Mouse (Mus musculus) embryonic facial prominence, embryonic 10.5 days (tissue): ENCODE results near the gene Tfcp2l1. TPM values are rescaled to one million over a fixed set of nuclear protein-coding genes. Genes with fewer than 3 reads are reported as not detected.
A peak's percentile ranks its signal among the peaks of the same experiment; 100 is the strongest.
"Not testable (repeated sequence)": the region's sequence is repeated elsewhere in the genome, so short reads cannot be mapped to it uniquely, and the experiment has no call there.

Experiments
- DNase-seq: peaks from one replicate; pipeline ENCODE4 v3.0.0-alpha.2; 2017; ENCODE audit warnings: low spot score
- H3K27ac ChIP-seq: fragments of 300-500 bp; sonication (generic); replicated peaks from 2 replicates; pipeline ENCODE4 v1.5.1; 2016; ENCODE audit warnings: mild to moderate bottlenecking
- H3K27me3 ChIP-seq: fragments of 300-500 bp; sonication (generic); replicated peaks from 2 replicates; pipeline ENCODE4 v1.6.1; 2016; ENCODE audit warnings: low read depth, mild to moderate bottlenecking; ENCODE audit not compliant: poor library complexity, severe bottlenecking
- H3K36me3 ChIP-seq: fragments of 300-500 bp; sonication (generic); replicated peaks from 2 replicates; pipeline ENCODE4 v1.6.1; 2016; ENCODE audit warnings: mild to moderate bottlenecking, moderate library complexity
- H3K4me1 ChIP-seq: fragments of 300-500 bp; sonication (generic); 2 replicates; pipeline ENCODE4 v1.6.1; 2016
- H3K4me3 ChIP-seq: fragments of 300-500 bp; sonication (generic); 2 replicates; pipeline ENCODE4 v1.5.1; 2016; ENCODE audit warnings: mild to moderate bottlenecking, moderate library complexity
- H3K9me3 ChIP-seq: fragments of 300-500 bp; sonication (generic); 2 replicates; pipeline ENCODE4 v1.6.1; 2016; ENCODE audit warnings: mild to moderate bottlenecking
- WGBS: fragments of 180-500 bp; shearing (Covaris S2); methylation state at CpG from one replicate; pipeline ENCODE4 v1.1.7; 2016; 5-methylcytosine and 5-hydroxymethylcytosine counted together
- polyA plus RNA-seq: library from polyadenylated mRNA; unstranded; fragments of >200 nt; fragmentation: Nextera tagmentation; extraction: Ambion mirVana; gene quantifications from 2 replicates; pipeline ENCODE4 v1.2.1, GENCODE M21; 2016

Tfcp2l1 gene
- polyA plus RNA-seq: 0.20 and 0.60 TPM in 2 replicates

GRCm38 (mm10) chr1:118627781-118628464 lies at the start of gene Tfcp2l1:
TSS of gene Tfcp2l1 (plus strand) at chr1:118627945.
- H3K27me3 ChIP-seq: peaks cover 62% of the 10 kb centered on the region
- H3K9me3 ChIP-seq: no peaks in the 10 kb centered on the region
- H3K27ac ChIP-seq: no peak within 1 kb of the TSS
- peaks cover 10% of the 10 kb centered on the region for H3K4me1 ChIP-seq
- under 1% methylated on average over 48 of the region's 48 CpGs for WGBS
- H3K4me3 ChIP-seq: peak within 1 kb of the TSS; percentile 63
- H3K36me3 ChIP-seq: no peaks in the 10 kb centered on the region
- peak; percentile 77 for DNase-seq

- Histone ChIP-seq H3K9me3 (no peaks in the 10 kb centered on the region), H3K4me3 (no peak overlapping the region), H3K27ac (no peak overlapping the region), H3K27me3 (no peaks in the 10 kb centered on the region), H3K36me3 (peaks cover 64% of the 10 kb centered on the region), H3K4me1 (no peaks in the 10 kb centered on the region)
- 90% methylated on average over 2 of the region's 2 CpGs for WGBS
- DNase-seq: no peak
Measured at GRCm38 (mm10) chr1:118580174-118580702, 47.5 kb upstream of the Tfcp2l1 start.

GRCm38 (mm10) chr1:118581179-118581578 lies 46.6 kb upstream of the Tfcp2l1 start:
- Histone ChIP-seq H3K4me1 (no peaks in the 10 kb centered on the region), H3K9me3 (no peaks in the 10 kb centered on the region), H3K36me3 (peaks cover 55% of the 10 kb centered on the region), H3K27ac (no peak overlapping the region), H3K27me3 (no peaks in the 10 kb centered on the region), H3K4me3 (no peak overlapping the region)
- no peak for DNase-seq
- 95% methylated on average over 8 of the region's 8 CpGs for WGBS

- peaks cover 61% of the 10 kb centered on the region for H3K36me3 ChIP-seq
- DNase-seq: no peak
- H3K4me3 ChIP-seq: no peak overlapping the region
- no peaks in the 10 kb centered on the region for H3K27me3 ChIP-seq
- WGBS: 80% methylated on average over 5 of the region's 5 CpGs
- H3K27ac ChIP-seq: no peak overlapping the region
- no peaks in the 10 kb centered on the region for H3K9me3 ChIP-seq
- H3K4me1 ChIP-seq: no peaks in the 10 kb centered on the region
Measured at GRCm38 (mm10) chr1:118589721-118590120, 38.0 kb upstream of the Tfcp2l1 start.

- Histone ChIP-seq H3K27me3 (no peaks in the 10 kb centered on the region), H3K36me3 (peaks cover 92% of the 10 kb centered on the region), H3K9me3 (no peaks in the 10 kb centered on the region), H3K4me1 (no peaks in the 10 kb centered on the region), H3K4me3 (no peak overlapping the region), H3K27ac (no peak overlapping the region)
- 94% methylated on average over 4 of the region's 4 CpGs for WGBS
- no peak for DNase-seq
Measured at GRCm38 (mm10) chr1:118592933-118593332, 34.8 kb upstream of the Tfcp2l1 start.

GRCm38 (mm10) chr1:118595395-118595794 lies 32.4 kb upstream of the Tfcp2l1 start:
- Histone ChIP-seq H3K4me1 (no peaks in the 10 kb centered on the region), H3K9me3 (no peaks in the 10 kb centered on the region), H3K27ac (no peak overlapping the region), H3K36me3 (peaks cover 99% of the 10 kb centered on the region), H3K27me3 (no peaks in the 10 kb centered on the region), H3K4me3 (no peak overlapping the region)
- 90% methylated on average over 2 of the region's 2 CpGs for WGBS
- DNase-seq: no peak

GRCm38 (mm10) chr1:118597475-118598213 lies 30.1 kb upstream of the Tfcp2l1 start:
- Histone ChIP-seq H3K27ac (no peak overlapping the region), H3K27me3 (no peaks in the 10 kb centered on the region), H3K4me3 (no peak overlapping the region), H3K36me3 (peaks cover 99% of the 10 kb centered on the region), H3K4me1 (no peaks in the 10 kb centered on the region), H3K9me3 (no peaks in the 10 kb centered on the region)
- WGBS: 87% methylated on average over 2 of the region's 2 CpGs
- DNase-seq: no peak

GRCm38 (mm10) chr1:118598339-118598738 lies 29.4 kb upstream of the Tfcp2l1 start:
- Histone ChIP-seq H3K27ac (no peak overlapping the region), H3K27me3 (no peaks in the 10 kb centered on the region), H3K4me3 (no peak overlapping the region), H3K9me3 (no peaks in the 10 kb centered on the region), H3K36me3 (peaks cover 99% of the 10 kb centered on the region), H3K4me1 (no peaks in the 10 kb centered on the region)
- WGBS: 90% methylated on average over 3 of the region's 3 CpGs
- no peak for DNase-seq

GRCm38 (mm10) chr1:118613631-118614183 lies 14.0 kb upstream of the Tfcp2l1 start:
- 93% methylated on average over 3 of the region's 3 CpGs for WGBS
- DNase-seq: no peak

GRCm38 (mm10) chr1:118621055-118621454 lies 6.7 kb upstream of the Tfcp2l1 start:
- H3K4me3 ChIP-seq, H3K27ac ChIP-seq, H3K9me3 ChIP-seq, H3K4me1 ChIP-seq, DNase-seq, H3K36me3 ChIP-seq: not testable (repeated sequence)
- WGBS: 90% methylated on average over 5 of the region's 5 CpGs
- H3K27me3 ChIP-seq: peaks cover 15% of the 10 kb centered on the region

More at GRCm38 (mm10) chr1:118613631-118614183, 14.0 kb upstream of the Tfcp2l1 start:
- Histone ChIP-seq H3K27me3 (no peaks in the 10 kb centered on the region), H3K4me3 (no peak overlapping the region), H3K4me1 (no peaks in the 10 kb centered on the region), H3K9me3 (no peaks in the 10 kb centered on the region), H3K27ac (no peak overlapping the region), H3K36me3 (peaks cover 32% of the 10 kb centered on the region)

GRCm38 (mm10) chr1:118622857-118623256 lies 4.9 kb upstream of the Tfcp2l1 start:
- no peaks in the 10 kb centered on the region for H3K36me3 ChIP-seq

GRCm38 (mm10) chr1:118625461-118625860 lies 2.3 kb upstream of the Tfcp2l1 start:
- H3K4me1 ChIP-seq: peaks cover 10% of the 10 kb centered on the region
- no peaks in the 10 kb centered on the region for H3K9me3 ChIP-seq
- 29% methylated on average over 6 of the region's 6 CpGs for WGBS
- DNase-seq: no peak
- H3K27me3 ChIP-seq: peaks cover 59% of the 10 kb centered on the region
- no peak overlapping the region for H3K4me3 ChIP-seq
- no peaks in the 10 kb centered on the region for H3K36me3 ChIP-seq
- no peak overlapping the region for H3K27ac ChIP-seq

More at GRCm38 (mm10) chr1:118622857-118623256, 4.9 kb upstream of the Tfcp2l1 start:
- Histone ChIP-seq H3K4me3 (no peak overlapping the region), H3K27ac (no peak overlapping the region), H3K27me3 (peaks cover 33% of the 10 kb centered on the region), H3K9me3 (no peaks in the 10 kb centered on the region), H3K4me1 (peaks cover 5% of the 10 kb centered on the region)
- WGBS: 57% methylated on average over 3 of the region's 3 CpGs
- no peak for DNase-seq
